Mouse (Mus musculus): ENCODE data around the gene Gli2.
A peak's percentile ranks its signal among the peaks of the same experiment; 100 is the strongest.

The Gli2 gene

GRCm38 (mm10) chr1:118936108-118936507 lies 117.3 kb downstream of the Gli2 start:
- peak; percentile 15 for DNase-seq

GRCm38 (mm10) chr1:118935518-118935917 lies 117.9 kb downstream of the Gli2 start:
- DNase-seq = no peak

GRCm38 (mm10) chr1:118932167-118932566 lies 121.3 kb downstream of the Gli2 start:
- DNase-seq = no peak

- DNase-seq = peak; percentile 56
These were observed 125.7 kb downstream of the Gli2 start for GRCm38 (mm10) chr1:118927543-118928354.

GRCm38 (mm10) chr1:118926556-118926955 lies 126.9 kb downstream of the Gli2 start:
- DNase-seq = no peak

GRCm38 (mm10) chr1:118922189-118922588 lies 131.2 kb downstream of the Gli2 start:
- no peak for DNase-seq

- no peak for DNase-seq
These were observed 135.7 kb downstream of the Gli2 start for GRCm38 (mm10) chr1:118917520-118918220.

- DNase-seq = peak; percentile 21
These were observed 136.8 kb downstream of the Gli2 start for GRCm38 (mm10) chr1:118916477-118917075.

GRCm38 (mm10) chr1:118913414-118914385 lies 139.7 kb downstream of the Gli2 start:
- peak; percentile 35 for DNase-seq

- DNase-seq = no peak
These were observed 140.5 kb downstream of the Gli2 start for GRCm38 (mm10) chr1:118912929-118913328.

- no peak for DNase-seq
These were observed 142.0 kb downstream of the Gli2 start for GRCm38 (mm10) chr1:118911427-118911727.

- DNase-seq = no peak
These were observed 142.6 kb downstream of the Gli2 start for GRCm38 (mm10) chr1:118910693-118911426.

- DNase-seq = no peak
These were observed 144.4 kb downstream of the Gli2 start for GRCm38 (mm10) chr1:118909051-118909450.

GRCm38 (mm10) chr1:118907574-118907973 lies 145.8 kb downstream of the Gli2 start:
- DNase-seq = no peak

- DNase-seq = peak; percentile 25
These were observed 148.1 kb downstream of the Gli2 start for GRCm38 (mm10) chr1:118905319-118905718.

GRCm38 (mm10) chr1:118904909-118905308 lies 148.5 kb downstream of the Gli2 start:
- DNase-seq = no peak

GRCm38 (mm10) chr1:118904431-118904830 lies 149.0 kb downstream of the Gli2 start:
- no peak for DNase-seq

- DNase-seq = no peak
These were observed 149.7 kb downstream of the Gli2 start for GRCm38 (mm10) chr1:118903742-118904141.

- DNase-seq = peak; percentile 20
These were observed 151.4 kb downstream of the Gli2 start for GRCm38 (mm10) chr1:118901868-118902586.

- DNase-seq = no peak
These were observed 155.1 kb downstream of the Gli2 start for GRCm38 (mm10) chr1:118898351-118898750.

All from lung, postnatal 10 days (tissue).